Mouse (Mus musculus) heart, postnatal 36 days (tissue): Measurements from ENCODE around the gene Stx2. TPM values are rescaled to one million over a fixed set of nuclear protein-coding genes. Genes with fewer than 3 reads are reported as not detected.
"Not testable (repeated sequence)": the region's sequence is repeated elsewhere in the genome, so short reads cannot be mapped to it uniquely, and the experiment has no call there.

ENCODE experiments used
- DNase-seq, 2 experiments: peaks; one replicate each; pipeline ENCODE4 v3.0.0; 2021 to 2022
- intact Hi-C: fragments of 180-260 bp; cut with DNase I; formaldehyde crosslinking; loops from one replicate; pipeline ENCODE4 v1.15.1; 2025
- total RNA-seq, 2 experiments: library from RNA; stranded (reverse); gene quantifications; 2 replicates each; pipeline ENCODE4 v1.2.3; 2021

Stx2 gene
- total RNA-seq, 2 experiments from 2014 or later: 12.2 to 20.5 TPM

- intact Hi-C loops: loop anchor here (5.0 kb wide), 2 partner anchors 1242 to 1403 kb away; partner anchors contain the start of genes Sbds and Tyw1
- DNase-seq: no peak
Measured at GRCm38 (mm10) chr5:129015020-129015419, 6.6 kb upstream of the Stx2 start.

- no peak for DNase-seq
- intact Hi-C loops: no loop called here
Measured at GRCm38 (mm10) chr5:129010937-129011336, 2.6 kb upstream of the Stx2 start.

GRCm38 (mm10) chr5:129009577-129009976 is 1.2 kb upstream of the Stx2 start:
- intact Hi-C loops: no loop called here
- DNase-seq: no peak

GRCm38 (mm10) chr5:129008008-129008407 is 366 bp downstream of the Stx2 start:
- intact Hi-C loops: loop anchor here (1.0 kb wide), 1 partner anchor 12 kb away; the partner anchor contains the start of gene Ran
- DNase-seq: no peak

GRCm38 (mm10) chr5:129007105-129007957 is 1.0 kb downstream of the Stx2 start:
- intact Hi-C loops: no loop called here

GRCm38 (mm10) chr5:129006031-129006788 is 2.2 kb downstream of the Stx2 start:
- intact Hi-C loops: no loop called here
- DNase-seq: peak; percentile 21 to 32

More at GRCm38 (mm10) chr5:129007105-129007957, 1.0 kb downstream of the Stx2 start:
- DNase-seq: peak; percentile 25 to 29

GRCm38 (mm10) chr5:129005416-129005815 is 3.0 kb downstream of the Stx2 start:
- DNase-seq: peak; percentile 40 to 46
- intact Hi-C loops: no loop called here

- DNase-seq: peak; percentile 29 to 54
- intact Hi-C loops: no loop called here
Measured at GRCm38 (mm10) chr5:129002571-129003011, 5.8 kb downstream of the Stx2 start.

- intact Hi-C loops: no loop called here
- DNase-seq: peak; percentile 19 to 40
Measured at GRCm38 (mm10) chr5:129000706-129001468, 7.5 kb downstream of the Stx2 start.

GRCm38 (mm10) chr5:128987141-128987954 is 21.0 kb downstream of the Stx2 start:
- intact Hi-C loops: no loop called here
- DNase-seq: no peak

GRCm38 (mm10) chr5:128985946-128986345 is 22.4 kb downstream of the Stx2 start:
- intact Hi-C loops: no loop called here
- no peak for DNase-seq

- DNase-seq: no peak
- intact Hi-C loops: no loop called here
Measured at GRCm38 (mm10) chr5:128984536-128984935, 23.8 kb downstream of the Stx2 start.

- intact Hi-C loops: no loop called here
Measured at GRCm38 (mm10) chr5:128981607-128982006, 26.8 kb downstream of the Stx2 start.

GRCm38 (mm10) chr5:128980857-128981256 is 27.5 kb downstream of the Stx2 start:
- intact Hi-C loops: no loop called here
- DNase-seq: no peak

More at GRCm38 (mm10) chr5:128981607-128982006, 26.8 kb downstream of the Stx2 start:
- DNase-seq: peak; percentile 70 to 78

- no peak for DNase-seq
- intact Hi-C loops: loop anchor here (10.0 kb wide), 1 partner anchor 174 kb away; no protein-coding TSS in a partner anchor
Measured at GRCm38 (mm10) chr5:128978957-128979356, 29.4 kb downstream of the Stx2 start.

GRCm38 (mm10) chr5:128977466-128977865 is 30.9 kb downstream of the Stx2 start:
- DNase-seq: not testable (repeated sequence)
- intact Hi-C loops: loop anchor here (10.0 kb wide), 1 partner anchor 173 kb away; no protein-coding TSS in a partner anchor

- no peak for DNase-seq
- intact Hi-C loops: loop anchor here (10.0 kb wide), 1 partner anchor 171 kb away; no protein-coding TSS in a partner anchor
Measured at GRCm38 (mm10) chr5:128976266-128976665, 32.1 kb downstream of the Stx2 start.

- intact Hi-C loops: loop anchor here (1.0 to 10.0 kb wide), 3 partner anchors 24 to 239 kb away; no protein-coding TSS in a partner anchor
- DNase-seq: peak; percentile 53 to 75
Measured at GRCm38 (mm10) chr5:128971298-128971697, 37.1 kb downstream of the Stx2 start.

- DNase-seq: no peak
- intact Hi-C loops: loop anchor here (1.0 to 10.0 kb wide), 3 partner anchors 24 to 239 kb away; no protein-coding TSS in a partner anchor
Measured at GRCm38 (mm10) chr5:128970878-128971277, 37.5 kb downstream of the Stx2 start.
